Mouse (Mus musculus): ENCODE results near the gene Tpte. TPM values are rescaled to one million over a fixed set of nuclear protein-coding genes. Genes with fewer than 3 reads are reported as not detected.

Gene Tpte
- polyA plus RNA-seq (2012; rRNA removed) = not detected in 2 replicates

GRCm38 (mm10) chr8:22282999-22283491 is at the start of gene Tpte:
Gene Tpte (plus strand): TSS chr8:22283441.

DNA sequence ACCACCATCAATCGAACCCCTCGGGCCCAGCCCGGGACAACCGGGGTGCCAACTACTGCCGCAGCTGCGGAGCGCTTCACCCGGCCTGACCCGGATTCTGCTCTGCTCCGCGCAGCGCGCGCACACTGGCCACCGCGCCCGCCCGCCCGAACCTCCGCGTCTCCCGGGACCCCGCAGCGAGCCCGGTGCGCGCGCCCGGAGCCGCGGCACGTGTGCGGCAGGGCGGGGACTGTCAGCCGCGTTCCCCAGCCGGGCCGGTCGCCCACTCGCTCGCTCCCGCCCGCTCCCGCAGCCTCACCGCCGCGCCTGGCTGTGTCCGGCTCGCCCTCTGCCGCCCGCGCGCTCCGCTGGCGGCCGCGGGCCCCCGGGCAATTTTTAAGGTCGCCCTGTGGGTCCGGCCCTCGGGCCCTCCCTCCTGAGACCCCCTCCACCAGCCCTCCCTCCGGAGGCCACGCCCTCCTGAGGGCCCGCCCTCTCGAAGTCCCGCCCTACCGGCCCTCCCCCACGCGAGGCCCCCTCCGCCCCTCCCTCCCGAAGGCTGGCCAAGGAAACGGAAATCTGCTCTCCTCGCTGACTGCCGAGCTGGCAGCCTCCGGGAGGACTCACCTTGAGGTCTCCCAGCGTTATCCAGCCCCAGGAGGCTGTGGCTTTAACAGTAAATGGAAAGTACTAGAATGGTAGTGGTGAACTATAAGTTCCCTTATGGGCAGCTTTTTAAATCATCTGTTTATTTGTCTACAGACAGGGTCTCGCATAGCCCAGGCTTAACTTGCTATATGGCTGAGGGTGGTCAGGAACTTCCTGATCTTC is 115.1 kb downstream of the Tpte start, which contains the start of gene Slc25a15:
Gene Slc25a15 (minus strand): TSS at position 456 of the 810 bp plus-strand sequence.

GRCm38 (mm10) chr8:22411282-22411702 is 128.1 kb downstream of the Tpte start, which contains the start of gene Mrps31:
Gene Mrps31 (plus strand): TSS chr8:22411361.

Other genes starting within 250 kb of the Tpte start
- 2.4 and 2.7 TPM in 2 replicates for gene Atp7b, start 223.1 kb upstream of the Tpte start, polyA plus RNA-seq (2012; rRNA removed)
- 0.44 and 0.65 TPM in 2 replicates for gene Alg11, start 222.7 kb upstream of the Tpte start, polyA plus RNA-seq (2012; rRNA removed)
- gene Nek5, start 158.4 kb upstream of the Tpte start, polyA plus RNA-seq (2012; rRNA removed) = 0.05 and 0.08 TPM in 2 replicates
- gene Nek3, start 117.0 kb upstream of the Tpte start, polyA plus RNA-seq (2012; rRNA removed) = 0.09 and 0.40 TPM in 2 replicates
- gene Ckap2, start 97.6 kb upstream of the Tpte start, polyA plus RNA-seq (2012; rRNA removed) = 0.77 and 0.80 TPM in 2 replicates
- 3.4 and 4.0 TPM in 2 replicates for gene Vps36, start 90.6 kb upstream of the Tpte start, polyA plus RNA-seq (2012; rRNA removed)
- 1.0 and 1.5 TPM in 2 replicates for gene Thsd1, start 56.1 kb upstream of the Tpte start, polyA plus RNA-seq (2012; rRNA removed)
- gene Slc25a15, start 115.2 kb downstream of the Tpte start, polyA plus RNA-seq (2012; rRNA removed) = 1.8 and 2.5 TPM in 2 replicates
- gene Mrps31, start 127.9 kb downstream of the Tpte start, polyA plus RNA-seq (2012; rRNA removed) = 0.54 and 1.2 TPM in 2 replicates

All from stomach, adult 2 months (tissue).